Mouse (Mus musculus): Measurements from ENCODE around the gene Ppp4r1. TPM values are rescaled to one million over a fixed set of nuclear protein-coding genes. Genes with fewer than 3 reads are reported as not detected.

Ppp4r1 gene
- 41.5 and 43.0 TPM in 2 replicates for polyA plus RNA-seq (2014; fragmentation: Nextera tagmentation; extraction: Ambion mirVana)

DNA sequence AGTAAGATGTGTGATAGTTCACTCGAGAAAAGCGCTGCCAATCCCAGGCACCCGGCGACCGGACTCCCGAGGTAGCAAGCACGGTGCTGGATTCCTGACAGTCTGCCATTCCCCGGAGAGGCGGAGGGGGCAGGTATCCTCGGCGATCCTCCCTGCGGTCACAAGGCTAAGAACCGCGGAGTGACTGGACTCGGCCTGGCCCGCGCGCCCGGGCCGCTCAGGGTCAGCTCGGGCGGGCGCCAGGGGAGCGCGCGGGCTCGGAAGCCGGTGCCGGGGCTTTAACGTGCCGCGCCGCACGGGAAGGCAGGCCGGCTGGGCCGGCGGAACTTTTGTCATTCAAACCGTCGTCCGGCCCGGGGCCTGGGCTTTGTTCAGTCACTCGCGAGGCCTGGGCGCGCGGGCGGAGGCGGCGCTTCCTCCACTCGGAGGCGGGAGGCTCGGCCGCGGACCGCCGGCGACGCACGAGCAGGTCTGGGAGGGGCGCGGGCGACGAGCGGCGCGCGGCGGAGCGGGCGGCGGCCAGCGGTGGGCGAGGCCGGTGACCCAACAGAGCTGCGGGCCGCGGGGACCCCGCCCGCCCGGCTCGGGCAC lies at the start of gene Ppp4r1:
TSS of gene Ppp4r1 (plus strand) at position 23 of the 591 bp plus-strand sequence.
- peaks cover 13% of the 10 kb centered on the region for H3K4me1 ChIP-seq (ENCODE audit: control insufficient read depth, insufficient read depth, low read length)
- H3K4me2 ChIP-seq (replicated peaks; ENCODE audit: low read depth, low read length): peak within 1 kb of the TSS; percentile 68
- H3K9ac ChIP-seq (replicated peaks; ENCODE audit: low read depth, low read length): peak within 1 kb of the TSS; percentile 98
- WGBS: under 1% methylated on average over 73 of the region's 81 CpGs
- H3K9me3 ChIP-seq (ENCODE audit: control insufficient read depth, low read depth, low read length): no peaks in the 10 kb centered on the region
- ATAC-seq (ENCODE audit: insufficient number of reproducible peaks, insufficient read depth, low FRiP score, low read depth): peak; percentile 87
- no peaks in the 10 kb centered on the region for H3K27me3 ChIP-seq (ENCODE audit: control insufficient read depth, insufficient read depth, low read length)
- H3K36me3 ChIP-seq (ENCODE audit: control insufficient read depth, insufficient read depth, low read length): no peaks in the 10 kb centered on the region; the same call in 1 of the 2 replicates
- peak within 1 kb of the TSS; percentile 99 for H3K27ac ChIP-seq (ENCODE audit: low read length)
- H3K4me3 ChIP-seq (ENCODE audit: low read depth, low read length): peak within 1 kb of the TSS; percentile 85

DNA sequence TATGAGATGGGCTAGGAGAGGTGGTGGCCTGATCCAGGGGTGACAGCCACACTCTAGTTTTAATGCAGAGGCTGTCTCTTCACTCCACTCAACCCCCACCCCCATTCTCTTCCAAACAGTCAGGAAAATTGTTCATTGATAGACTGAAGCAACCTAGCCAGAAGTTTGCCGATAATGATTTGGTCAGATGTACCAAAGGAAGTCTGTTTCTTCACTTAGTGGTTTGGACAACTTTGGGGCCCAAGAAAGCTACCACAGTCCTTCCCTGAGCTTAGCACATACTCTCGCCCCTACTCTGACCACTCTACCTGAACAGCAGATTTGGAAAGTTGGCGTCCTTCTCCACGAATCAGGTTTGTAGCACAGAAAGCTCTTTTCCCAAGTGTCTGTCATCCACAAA lies 49.7 kb upstream of the Ppp4r1 start:
- no peak overlapping the region for H3K4me3 ChIP-seq (ENCODE audit: low read depth, low read length)
- no peak overlapping the region for H3K4me2 ChIP-seq (replicated peaks; ENCODE audit: low read depth, low read length)
- H3K9ac ChIP-seq (replicated peaks; ENCODE audit: low read depth, low read length): no peak overlapping the region
- H3K36me3 ChIP-seq (ENCODE audit: control insufficient read depth, insufficient read depth, low read length): no peaks in the 10 kb centered on the region
- H3K27me3 ChIP-seq (ENCODE audit: control insufficient read depth, insufficient read depth, low read length): no peaks in the 10 kb centered on the region
- no peak for ATAC-seq (ENCODE audit: insufficient number of reproducible peaks, insufficient read depth, low FRiP score, low read depth)
- H3K9me3 ChIP-seq (ENCODE audit: control insufficient read depth, low read depth, low read length): no peaks in the 10 kb centered on the region
- no peak overlapping the region for H3K27ac ChIP-seq (ENCODE audit: low read length)
- no peaks in the 10 kb centered on the region for H3K4me1 ChIP-seq (ENCODE audit: control insufficient read depth, insufficient read depth, low read length)
- 75% methylated on average over 4 of the region's 4 CpGs for WGBS

GRCm38 (mm10) chr17:65735088-65735487 lies 47.3 kb upstream of the Ppp4r1 start:
- Histone ChIP-seq H3K4me3 (ENCODE audit: low read depth, low read length) (no peak overlapping the region), H3K4me1 (ENCODE audit: control insufficient read depth, insufficient read depth, low read length) (no peaks in the 10 kb centered on the region), H3K9me3 (ENCODE audit: control insufficient read depth, low read depth, low read length) (no peaks in the 10 kb centered on the region), H3K27ac (ENCODE audit: low read length) (no peak overlapping the region), H3K27me3 (ENCODE audit: control insufficient read depth, insufficient read depth, low read length) (no peaks in the 10 kb centered on the region), H3K36me3 (ENCODE audit: control insufficient read depth, insufficient read depth, low read length) (no peaks in the 10 kb centered on the region), H3K9ac (replicated peaks; ENCODE audit: low read depth, low read length) (no peak overlapping the region), H3K4me2 (replicated peaks; ENCODE audit: low read depth, low read length) (no peak overlapping the region)
- no peak for ATAC-seq (ENCODE audit: insufficient number of reproducible peaks, insufficient read depth, low FRiP score, low read depth)
- 84% methylated on average over 2 of the region's 2 CpGs for WGBS

- Histone ChIP-seq H3K4me3 (ENCODE audit: low read depth, low read length) (no peak overlapping the region), H3K27ac (ENCODE audit: low read length) (no peak overlapping the region), H3K36me3 (ENCODE audit: control insufficient read depth, insufficient read depth, low read length) (no peaks in the 10 kb centered on the region), H3K4me1 (ENCODE audit: control insufficient read depth, insufficient read depth, low read length) (no peaks in the 10 kb centered on the region), H3K9me3 (ENCODE audit: control insufficient read depth, low read depth, low read length) (no peaks in the 10 kb centered on the region), H3K27me3 (ENCODE audit: control insufficient read depth, insufficient read depth, low read length) (no peaks in the 10 kb centered on the region), H3K9ac (replicated peaks; ENCODE audit: low read depth, low read length) (no peak overlapping the region), H3K4me2 (replicated peaks; ENCODE audit: low read depth, low read length) (no peak overlapping the region)
- 85% methylated on average over 5 of the region's 5 CpGs for WGBS
- ATAC-seq (ENCODE audit: insufficient number of reproducible peaks, insufficient read depth, low FRiP score, low read depth): no peak
Measured at GRCm38 (mm10) chr17:65737175-65737574, 45.2 kb upstream of the Ppp4r1 start.

DNA sequence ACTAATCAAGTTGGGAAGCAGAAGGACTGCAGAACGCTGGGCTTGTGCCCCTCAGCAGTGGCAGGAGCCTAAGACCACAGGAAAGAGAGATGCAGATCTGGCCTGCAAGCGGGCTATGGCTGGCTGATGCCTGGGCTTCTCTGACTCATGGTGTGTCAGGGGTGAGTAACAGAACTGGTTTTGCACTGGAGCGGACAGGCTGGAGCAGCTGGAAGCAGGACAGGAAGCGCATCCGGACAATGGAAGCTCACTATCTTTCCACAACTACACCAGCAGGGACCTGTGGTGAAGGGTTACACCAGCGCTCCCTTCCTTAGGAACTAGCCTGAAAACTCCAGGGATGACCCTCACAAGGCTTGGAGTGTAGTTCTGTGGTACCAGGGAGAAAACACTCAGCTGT lies 44.8 kb upstream of the Ppp4r1 start:
- Histone ChIP-seq H3K4me3 (ENCODE audit: low read depth, low read length) (no peak overlapping the region), H3K9me3 (ENCODE audit: control insufficient read depth, low read depth, low read length) (no peaks in the 10 kb centered on the region), H3K4me2 (replicated peaks; ENCODE audit: low read depth, low read length) (no peak overlapping the region), H3K27ac (ENCODE audit: low read length) (no peak overlapping the region), H3K9ac (replicated peaks; ENCODE audit: low read depth, low read length) (no peak overlapping the region), H3K36me3 (ENCODE audit: control insufficient read depth, insufficient read depth, low read length) (no peaks in the 10 kb centered on the region), H3K27me3 (ENCODE audit: control insufficient read depth, insufficient read depth, low read length) (no peaks in the 10 kb centered on the region), H3K4me1 (ENCODE audit: control insufficient read depth, insufficient read depth, low read length) (no peaks in the 10 kb centered on the region)
- 77% methylated on average over 6 of the region's 6 CpGs for WGBS
- no peak for ATAC-seq (ENCODE audit: insufficient number of reproducible peaks, insufficient read depth, low FRiP score, low read depth)

DNA sequence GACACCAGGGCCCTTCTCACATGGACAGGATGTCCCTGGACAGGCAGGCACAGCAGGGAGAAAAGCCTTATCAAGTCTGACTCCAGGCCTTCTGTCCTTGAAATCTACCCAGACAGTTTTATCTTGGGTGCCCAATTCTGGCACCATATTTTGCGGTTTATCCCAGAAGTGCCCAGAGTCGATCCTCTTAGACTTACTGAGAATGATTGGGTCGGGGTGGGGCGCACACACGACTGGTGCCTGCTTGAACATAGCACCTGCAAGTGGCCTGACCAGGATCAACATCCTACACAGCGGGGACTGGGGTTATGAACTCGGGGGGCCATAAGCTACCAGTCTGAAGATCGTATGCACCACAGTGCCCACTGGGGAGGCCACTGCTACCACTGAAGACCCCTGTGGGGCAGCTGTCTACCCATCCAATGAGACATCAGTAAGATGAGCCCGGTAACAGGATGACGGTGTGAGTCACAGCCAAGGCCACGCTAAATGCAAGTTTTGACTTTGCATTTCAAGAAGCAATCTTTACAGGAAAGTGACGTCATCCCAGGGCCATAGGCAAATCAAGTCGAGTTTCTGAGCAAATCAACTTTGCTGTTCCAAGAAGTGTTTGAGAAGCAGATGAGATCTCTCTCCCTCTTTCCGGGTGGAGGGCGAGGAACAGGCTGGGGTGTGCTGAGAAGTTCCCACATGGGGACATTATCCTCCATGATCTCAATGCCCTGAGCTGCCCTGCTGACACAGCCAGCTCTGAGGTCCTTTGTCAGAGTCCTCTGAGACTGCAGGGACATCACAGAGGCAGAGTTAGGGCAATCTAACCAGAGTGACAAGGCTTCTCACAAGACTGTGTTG lies 42.3 kb upstream of the Ppp4r1 start:
- H3K27me3 ChIP-seq (ENCODE audit: control insufficient read depth, insufficient read depth, low read length): no peaks in the 10 kb centered on the region
- no peak overlapping the region for H3K4me2 ChIP-seq (replicated peaks; ENCODE audit: low read depth, low read length)
- no peaks in the 10 kb centered on the region for H3K4me1 ChIP-seq (ENCODE audit: control insufficient read depth, insufficient read depth, low read length)
- 84% methylated on average over 15 of the region's 15 CpGs for WGBS
- no peak overlapping the region for H3K9ac ChIP-seq (replicated peaks; ENCODE audit: low read depth, low read length)
- no peak overlapping the region for H3K4me3 ChIP-seq (ENCODE audit: low read depth, low read length)
- no peak overlapping the region for H3K27ac ChIP-seq (ENCODE audit: low read length)
- ATAC-seq (ENCODE audit: insufficient number of reproducible peaks, insufficient read depth, low FRiP score, low read depth): no peak
- no peaks in the 10 kb centered on the region for H3K36me3 ChIP-seq (ENCODE audit: control insufficient read depth, insufficient read depth, low read length)
- H3K9me3 ChIP-seq (ENCODE audit: control insufficient read depth, low read depth, low read length): no peaks in the 10 kb centered on the region

DNA sequence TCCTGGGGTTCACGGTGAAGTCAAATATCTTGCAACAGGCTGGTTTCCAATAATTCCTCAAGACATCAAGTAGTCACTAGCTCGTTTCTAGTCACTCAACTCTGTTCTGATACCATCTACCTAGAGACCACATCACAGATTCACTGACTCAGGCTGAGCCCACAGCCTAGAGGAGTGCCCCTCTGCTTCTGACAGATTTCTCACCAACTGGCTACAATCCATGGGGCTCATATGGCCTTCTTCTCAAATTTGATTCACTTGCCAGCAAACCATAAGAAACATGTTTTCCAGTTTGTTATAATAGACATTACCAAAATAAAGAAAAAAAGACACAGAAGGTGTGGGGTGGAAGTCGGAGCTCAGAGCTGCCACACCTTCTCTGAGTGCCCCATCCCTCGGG lies 40.8 kb upstream of the Ppp4r1 start:
- Histone ChIP-seq H3K4me1 (ENCODE audit: control insufficient read depth, insufficient read depth, low read length) (no peaks in the 10 kb centered on the region), H3K36me3 (ENCODE audit: control insufficient read depth, insufficient read depth, low read length) (no peaks in the 10 kb centered on the region), H3K9ac (replicated peaks; ENCODE audit: low read depth, low read length) (no peak overlapping the region), H3K27ac (ENCODE audit: low read length) (no peak overlapping the region), H3K4me2 (replicated peaks; ENCODE audit: low read depth, low read length) (no peak overlapping the region), H3K27me3 (ENCODE audit: control insufficient read depth, insufficient read depth, low read length) (no peaks in the 10 kb centered on the region), H3K4me3 (ENCODE audit: low read depth, low read length) (no peak overlapping the region), H3K9me3 (ENCODE audit: control insufficient read depth, low read depth, low read length) (no peaks in the 10 kb centered on the region)
- no peak for ATAC-seq (ENCODE audit: insufficient number of reproducible peaks, insufficient read depth, low FRiP score, low read depth)
- 87% methylated on average over 4 of the region's 4 CpGs for WGBS

DNA sequence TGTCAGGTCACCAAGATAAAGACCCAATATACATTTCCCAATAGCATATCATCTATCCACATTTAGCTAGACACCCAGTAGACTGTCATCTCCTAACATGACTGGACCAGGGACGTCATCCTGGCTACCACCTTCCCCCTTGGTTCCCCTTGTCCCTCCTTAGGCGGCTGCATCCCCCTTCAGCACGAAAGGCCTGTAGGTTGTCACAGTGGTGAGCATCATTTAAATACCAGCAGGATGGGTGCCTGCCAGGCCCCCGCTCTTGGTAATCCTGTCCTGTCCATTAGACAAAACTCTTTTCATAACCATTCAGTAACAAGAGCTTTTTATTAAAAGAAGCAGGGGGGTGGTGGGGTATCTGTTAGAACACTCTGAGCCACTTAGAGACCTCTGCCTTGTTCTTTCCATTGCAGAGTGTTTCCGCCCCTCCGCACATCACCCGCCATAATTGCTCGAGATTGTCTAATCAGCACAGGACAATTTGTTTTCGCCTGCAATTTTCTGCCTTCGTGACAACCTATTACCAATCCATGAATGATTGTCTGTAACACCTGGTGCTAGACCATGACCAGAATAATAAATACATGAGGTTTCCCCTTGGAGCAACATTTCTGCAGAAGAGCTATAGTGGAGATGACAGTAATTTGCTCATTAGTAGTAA lies 40.0 kb upstream of the Ppp4r1 start:
- WGBS: 71% methylated on average over 10 of the region's 10 CpGs
- no peaks in the 10 kb centered on the region for H3K9me3 ChIP-seq (ENCODE audit: control insufficient read depth, low read depth, low read length)
- no peak overlapping the region for H3K4me2 ChIP-seq (replicated peaks; ENCODE audit: low read depth, low read length)
- no peak overlapping the region for H3K4me3 ChIP-seq (ENCODE audit: low read depth, low read length)
- H3K4me1 ChIP-seq (ENCODE audit: control insufficient read depth, insufficient read depth, low read length): no peaks in the 10 kb centered on the region
- no peak for ATAC-seq (ENCODE audit: insufficient number of reproducible peaks, insufficient read depth, low FRiP score, low read depth)
- H3K27me3 ChIP-seq (ENCODE audit: control insufficient read depth, insufficient read depth, low read length): no peaks in the 10 kb centered on the region
- no peak overlapping the region for H3K27ac ChIP-seq (ENCODE audit: low read length)
- no peak overlapping the region for H3K9ac ChIP-seq (replicated peaks; ENCODE audit: low read depth, low read length)
- no peaks in the 10 kb centered on the region for H3K36me3 ChIP-seq (ENCODE audit: control insufficient read depth, insufficient read depth, low read length)
